Mouse (Mus musculus): Measurements from ENCODE around the gene D930020B18Rik. TPM values are rescaled to one million over a fixed set of nuclear protein-coding genes. Genes with fewer than 3 reads are reported as not detected.

Gene D930020B18Rik
- total and polyA plus RNA-seq, 3 experiments, result not detected

- peaks cover 5 to 18% of the 10 kb centered on the region in 2 experiments for H3K4me1 ChIP-seq (ENCODE audit: control insufficient read depth in 1 of 2, insufficient read depth in 2 of 2)
- H3K4me2 ChIP-seq (ENCODE audit: insufficient read depth, low read depth, poor library complexity, severe bottlenecking), result no peak overlapping the region
- dilution Hi-C loops (cut with MboI; ENCODE audit: extremely low pct_ligation_motif_present, extremely low pct_unique_long_range_greater_than_20kb, low sequenced_read_pairs) (no loop called here), in situ Hi-C loops (cut with MboI; ENCODE audit: low pct_ligation_motif_present, low pct_unique_long_range_greater_than_20kb, low sequenced_read_pairs) (no loop called here)
- no peak overlapping the region for H3K4me3 ChIP-seq (replicated peaks in 1 of 3; ENCODE audit: low read depth in 2 of 3, low read length in 2 of 3, poor library complexity in 1 of 3)
- peaks cover 51% of the 10 kb centered on the region for H3K79me2 ChIP-seq (replicated peaks; ENCODE audit: control insufficient read depth, extremely low read depth, insufficient read depth, poor library complexity, severe bottlenecking)
- DNase-seq (ENCODE audit: extremely low read depth), result no peak
- no peaks in the 10 kb centered on the region for H3K9me3 ChIP-seq (replicated peaks; ENCODE audit: low read length)
- no peak overlapping the region for H3K9ac ChIP-seq (ENCODE audit: insufficient read depth, low read depth)
- no peak for TF ChIP-seq BHLHE40 (IDR thresholded peaks at IDR 0.05; ENCODE audit: low read depth, low read length)
- no peak for TF ChIP-seq MXI1 (IDR thresholded peaks at IDR 0.05; ENCODE audit: low read depth, low read length)
- TF ChIP-seq CHD2 (IDR thresholded peaks at IDR 0.05; ENCODE audit: low read length), result no peak
- no peak for TF ChIP-seq ZNF384 (IDR thresholded peaks at IDR 0.05; ENCODE audit: low read depth, low read length)
- TF ChIP-seq ZKSCAN1 (IDR thresholded peaks at IDR 0.05; ENCODE audit: borderline replicate concordance, low read depth, low read length), result no peak
- H3K36me3 ChIP-seq (replicated peaks in 1 of 2; ENCODE audit: control insufficient read depth in 1 of 2, insufficient read depth in 1 of 2, low read length in 1 of 2), result peaks cover 36 to 61% of the 10 kb centered on the region in 2 experiments
- no peaks in the 10 kb centered on the region for H3K27me3 ChIP-seq (replicated peaks)
- no peak overlapping the region for H3K27ac ChIP-seq (ENCODE audit: insufficient read depth, low read depth)
Observed at GRCm38 (mm10) chr10:121622431-121622830, 19.0 kb upstream of the D930020B18Rik start.

- dilution Hi-C loops (cut with MboI; ENCODE audit: extremely low pct_ligation_motif_present, extremely low pct_unique_long_range_greater_than_20kb, low sequenced_read_pairs), result no loop called here
- no peak for TF ChIP-seq MAZ (IDR thresholded peaks at IDR 0.05; ENCODE audit: low read depth, low read length)
- TF ChIP-seq CHD2 (IDR thresholded peaks at IDR 0.05; ENCODE audit: low read length), result no peak
- no peak for TF ChIP-seq IRF4 (IDR thresholded peaks at IDR 0.05; ENCODE audit: low read depth, low read length)
- DNase-seq (ENCODE audit: extremely low read depth), result no peak
- peaks cover 5 to 20% of the 10 kb centered on the region in 2 experiments for H3K4me1 ChIP-seq (ENCODE audit: control insufficient read depth in 1 of 2, insufficient read depth in 2 of 2)
- H3K36me3 ChIP-seq (replicated peaks in 1 of 2; ENCODE audit: control insufficient read depth in 1 of 2, insufficient read depth in 1 of 2, low read length in 1 of 2), result peaks cover 24 to 49% of the 10 kb centered on the region in 2 experiments
- no peaks in the 10 kb centered on the region for H3K9me3 ChIP-seq (replicated peaks; ENCODE audit: low read length)
- no peak overlapping the region for H3K27ac ChIP-seq (ENCODE audit: insufficient read depth, low read depth)
- no peaks in the 10 kb centered on the region for H3K27me3 ChIP-seq (replicated peaks)
- peak overlapping the region; percentile 98; the same call in 1 of the 2 replicates for H3K9ac ChIP-seq (ENCODE audit: insufficient read depth, low read depth)
- H3K4me2 ChIP-seq (ENCODE audit: insufficient read depth, low read depth, poor library complexity, severe bottlenecking), result peak overlapping the region; percentile 9
- in situ Hi-C loops (cut with MboI; ENCODE audit: low pct_ligation_motif_present, low pct_unique_long_range_greater_than_20kb, low sequenced_read_pairs), result no loop called here
- no peak overlapping the region for H3K4me3 ChIP-seq (replicated peaks in 1 of 3; ENCODE audit: low read depth in 2 of 3, low read length in 2 of 3, poor library complexity in 1 of 3)
- H3K79me2 ChIP-seq (replicated peaks; ENCODE audit: control insufficient read depth, extremely low read depth, insufficient read depth, poor library complexity, severe bottlenecking), result peaks cover 49% of the 10 kb centered on the region
Observed at GRCm38 (mm10) chr10:121623670-121624069, 17.7 kb upstream of the D930020B18Rik start.

- peak overlapping the region; percentile 82 to 93 (median 85) for H3K4me3 ChIP-seq (replicated peaks in 1 of 3; ENCODE audit: low read depth in 2 of 3, low read length in 2 of 3, poor library complexity in 1 of 3)
- peaks cover 14 to 33% of the 10 kb centered on the region in 2 experiments for H3K4me1 ChIP-seq (ENCODE audit: control insufficient read depth in 1 of 2, insufficient read depth in 2 of 2)
- in situ Hi-C loops (cut with MboI; ENCODE audit: low pct_ligation_motif_present, low pct_unique_long_range_greater_than_20kb, low sequenced_read_pairs), result no loop called here
- no peaks in the 10 kb centered on the region for H3K27me3 ChIP-seq (replicated peaks)
- TF ChIP-seq SIN3A (IDR thresholded peaks at IDR 0.05; ENCODE audit: low read length) (no peak), TCF12 (IDR thresholded peaks at IDR 0.05; ENCODE audit: low read depth, low read length) (no peak), JUND (conservative IDR thresholded peaks at IDR 0.05; ENCODE audit: low read depth, low read length) (no peak), NRF1 (IDR thresholded peaks at IDR 0.05; ENCODE audit: low read depth, low read length) (no peak), MAX (IDR thresholded peaks at IDR 0.05; ENCODE audit: low read length) (peak; percentile 24; the same call in 1 of the 2 replicates)
- H3K79me2 ChIP-seq (replicated peaks; ENCODE audit: control insufficient read depth, extremely low read depth, insufficient read depth, poor library complexity, severe bottlenecking), result peaks cover 48% of the 10 kb centered on the region
- no peak overlapping the region for H3K27ac ChIP-seq (ENCODE audit: insufficient read depth, low read depth)
- H3K9ac ChIP-seq (ENCODE audit: insufficient read depth, low read depth), result peak overlapping the region; percentile 98
- dilution Hi-C loops (cut with MboI; ENCODE audit: extremely low pct_ligation_motif_present, extremely low pct_unique_long_range_greater_than_20kb, low sequenced_read_pairs), result no loop called here
- H3K9me3 ChIP-seq (replicated peaks; ENCODE audit: low read length), result no peaks in the 10 kb centered on the region
- no peak for DNase-seq (ENCODE audit: extremely low read depth)
- peak overlapping the region; percentile 93 for H3K4me2 ChIP-seq (ENCODE audit: insufficient read depth, low read depth, poor library complexity, severe bottlenecking)
- peaks cover 19 to 38% of the 10 kb centered on the region in 2 experiments for H3K36me3 ChIP-seq (replicated peaks in 1 of 2; ENCODE audit: control insufficient read depth in 1 of 2, insufficient read depth in 1 of 2, low read length in 1 of 2)
Observed at GRCm38 (mm10) chr10:121625006-121625405, 16.4 kb upstream of the D930020B18Rik start.

Data from CH12.LX (cell line).